Mouse (Mus musculus) neural tube, embryonic 11.5 days (tissue): ENCODE measurements around the gene Pde4c. TPM values are rescaled to one million over a fixed set of nuclear protein-coding genes. Genes with fewer than 3 reads are reported as not detected.

Source experiments
- ATAC-seq: fragments of 200-750 bp; cut with Nextera tagmentation; 2 replicates; pipeline ENCODE4 v1.8.0; 2017; ENCODE audit warnings: moderate number of reproducible peaks, mild to moderate bottlenecking, moderate TSS enrichment, moderate library complexity; ENCODE audit not compliant: insufficient read depth, low FRiP score, low TSS enrichment
- DNase-seq: peaks from one replicate; pipeline ENCODE4 v3.0.0-alpha.2; 2015; ENCODE audit warnings: low spot score
- H3K27ac ChIP-seq: fragments of 300-500 bp; sonication (generic); 2 replicates; pipeline ENCODE4 v1.5.1; 2014; ENCODE audit warnings: low read depth, mild to moderate bottlenecking, low read length
- H3K27me3 ChIP-seq: fragments of 300-500 bp; sonication (generic); 2 replicates; pipeline ENCODE4 v1.6.1; 2014; ENCODE audit warnings: mild to moderate bottlenecking, low read length, mixed read lengths; ENCODE audit not compliant: control insufficient read depth, insufficient read depth
- H3K36me3 ChIP-seq: fragments of 300-500 bp; sonication (generic); 2 replicates; pipeline ENCODE4 v1.6.1; 2014; ENCODE audit warnings: mild to moderate bottlenecking, low read length, moderate library complexity, mixed read lengths; ENCODE audit not compliant: control insufficient read depth, insufficient read depth
- H3K4me1 ChIP-seq: fragments of 300-500 bp; sonication (generic); 2 replicates; pipeline ENCODE4 v1.6.1; 2014; ENCODE audit warnings: low read length, mixed read lengths; ENCODE audit not compliant: control insufficient read depth, insufficient read depth
- H3K4me2 ChIP-seq: fragments of 300-500 bp; sonication (generic); 2 replicates; pipeline ENCODE4 v1.6.1; 2014; ENCODE audit warnings: low read depth, mild to moderate bottlenecking, moderate library complexity
- H3K4me3 ChIP-seq: fragments of 300-500 bp; sonication (generic); 2 replicates; pipeline ENCODE4 v1.5.1; 2014; ENCODE audit warnings: low read depth, low read length
- H3K9ac ChIP-seq: fragments of 300-500 bp; sonication (generic); 2 replicates; pipeline ENCODE4 v1.6.1; 2014; ENCODE audit warnings: mild to moderate bottlenecking, low read length
- H3K9me3 ChIP-seq: fragments of 300-500 bp; sonication (generic); 2 replicates; pipeline ENCODE4 v1.6.1; 2016; ENCODE audit warnings: low read length; ENCODE audit not compliant: control insufficient read depth
- WGBS: fragments of 180-500 bp; shearing (Covaris S2); extraction: QIAGEN DNeasy Blood & Tissue Kit; methylation state at CpG from one replicate; pipeline ENCODE4 v1.1.7; 2014; 5-methylcytosine and 5-hydroxymethylcytosine counted together
- polyA plus RNA-seq: library from polyadenylated mRNA; unstranded; fragments of >200 nt; fragmentation: Nextera tagmentation; extraction: Ambion mirVana; gene quantifications from 2 replicates; pipeline ENCODE4 v1.2.1, GENCODE M21; 2014

Pde4c gene
- polyA plus RNA-seq, 1 experiment from 2014 or later: 0.42 TPM

GRCm38 (mm10) chr8:70775227-70775626, 51.7 kb downstream of the Pde4c start:
- Histone ChIP-seq H3K9ac (peak overlapping the region; percentile 96; the same call in 1 of the 2 replicates), H3K36me3 (peaks cover 4% of the 10 kb centered on the region), H3K4me1 (peaks cover 11% of the 10 kb centered on the region; the same call in 1 of the 2 replicates), H3K4me3 (no peak overlapping the region), H3K27ac (no peak overlapping the region), H3K9me3 (no peaks in the 10 kb centered on the region), H3K27me3 (no peaks in the 10 kb centered on the region), H3K4me2 (peak overlapping the region; percentile 97)
- no peak for ATAC-seq
- no peak for DNase-seq
- WGBS: 95% methylated on average over 5 of the region's 5 CpGs

GRCm38 (mm10) chr8:70775851-70776495, 52.5 kb downstream of the Pde4c start:
- no peak; the same call in 1 of the 2 replicates for ATAC-seq
- Histone ChIP-seq H3K9ac (peak overlapping the region; percentile 96), H3K36me3 (peaks cover 7% of the 10 kb centered on the region), H3K9me3 (no peaks in the 10 kb centered on the region), H3K27me3 (no peaks in the 10 kb centered on the region), H3K4me1 (peaks cover 11% of the 10 kb centered on the region; the same call in 1 of the 2 replicates), H3K4me3 (peak overlapping the region; percentile 83), H3K4me2 (peak overlapping the region; percentile 97), H3K27ac (peak overlapping the region; percentile 96)
- no peak for DNase-seq
- WGBS: 4% methylated on average over 29 of the region's 34 CpGs

- Histone ChIP-seq H3K9me3 (no peaks in the 10 kb centered on the region), H3K27ac (peak within 1 kb of the TSS; percentile 96), H3K4me1 (peaks cover 11% of the 10 kb centered on the region; the same call in 1 of the 2 replicates), H3K4me3 (peak within 1 kb of the TSS; percentile 83), H3K36me3 (peaks cover 9% of the 10 kb centered on the region), H3K4me2 (peak within 1 kb of the TSS; percentile 97), H3K27me3 (no peaks in the 10 kb centered on the region), H3K9ac (peak within 1 kb of the TSS; percentile 96)
- ATAC-seq (peak; percentile 91), DNase-seq (peak; percentile 99)
- WGBS: under 1% methylated on average over 86 of the region's 94 CpGs
These were observed 53.2 kb downstream of the Pde4c start, which contains the start of gene Pik3r2 for GRCm38 (mm10) chr8:70776496-70777444. Gene Pik3r2, minus strand, starts transcription at chr8:70776713.

- no peak overlapping the region for H3K27ac ChIP-seq
- no peak overlapping the region for H3K4me3 ChIP-seq
- H3K9ac ChIP-seq: no peak overlapping the region
- H3K36me3 ChIP-seq: peaks cover 7% of the 10 kb centered on the region
- DNase-seq: no peak
- H3K9me3 ChIP-seq: no peaks in the 10 kb centered on the region
- 89% methylated on average over 11 of the region's 11 CpGs for WGBS
- H3K4me1 ChIP-seq: peaks cover 11% of the 10 kb centered on the region; the same call in 1 of the 2 replicates
- ATAC-seq: no peak
- no peaks in the 10 kb centered on the region for H3K27me3 ChIP-seq
- H3K4me2 ChIP-seq: no peak overlapping the region
These were observed 56.6 kb downstream of the Pde4c start for GRCm38 (mm10) chr8:70780093-70780492.

GRCm38 (mm10) chr8:70786291-70787050, 63.0 kb downstream of the Pde4c start:
- no peaks in the 10 kb centered on the region for H3K9me3 ChIP-seq
- ATAC-seq: no peak
- WGBS: 85% methylated on average over 25 of the region's 25 CpGs
- peaks cover 3% of the 10 kb centered on the region for H3K36me3 ChIP-seq
- H3K4me3 ChIP-seq: no peak overlapping the region
- DNase-seq: no peak
- H3K27ac ChIP-seq: no peak overlapping the region
- no peaks in the 10 kb centered on the region for H3K27me3 ChIP-seq
- H3K4me1 ChIP-seq: peaks cover 9% of the 10 kb centered on the region
- no peak overlapping the region for H3K4me2 ChIP-seq
- H3K9ac ChIP-seq: no peak overlapping the region

GRCm38 (mm10) chr8:70787051-70787445, 63.5 kb downstream of the Pde4c start:
- Histone ChIP-seq H3K27me3 (no peaks in the 10 kb centered on the region), H3K4me2 (no peak overlapping the region), H3K9me3 (no peaks in the 10 kb centered on the region), H3K9ac (no peak overlapping the region), H3K27ac (no peak overlapping the region; the same call in 1 of the 2 replicates), H3K4me1 (peaks cover 13% of the 10 kb centered on the region), H3K36me3 (peaks cover 3% of the 10 kb centered on the region; the same call in 1 of the 2 replicates), H3K4me3 (no peak overlapping the region)
- 93% methylated on average over 3 of the region's 3 CpGs for WGBS
- no peak for ATAC-seq
- no peak for DNase-seq

GRCm38 (mm10) chr8:70787941-70788667, 64.6 kb downstream of the Pde4c start:
- no peak overlapping the region for H3K4me3 ChIP-seq
- peak overlapping the region; percentile 10; the same call in 1 of the 2 replicates for H3K9ac ChIP-seq
- peaks cover 3% of the 10 kb centered on the region; the same call in 1 of the 2 replicates for H3K36me3 ChIP-seq
- no peaks in the 10 kb centered on the region for H3K27me3 ChIP-seq
- peaks cover 19% of the 10 kb centered on the region for H3K4me1 ChIP-seq
- peak overlapping the region; percentile 14; the same call in 1 of the 2 replicates for H3K4me2 ChIP-seq
- no peak overlapping the region for H3K27ac ChIP-seq
- DNase-seq: peak; percentile 70
- ATAC-seq: no peak
- 14% methylated on average over 30 of the region's 30 CpGs for WGBS
- no peaks in the 10 kb centered on the region for H3K9me3 ChIP-seq
